Mouse (Mus musculus) hindbrain, embryonic 14.5 days (tissue): ENCODE data around the gene Med27. TPM values are rescaled to one million over a fixed set of nuclear protein-coding genes. Genes with fewer than 3 reads are reported as not detected.

Experiments used
- ATAC-seq: fragments of 200-750 bp; cut with Nextera tagmentation; 2 replicates; pipeline ENCODE4 v1.8.0; 2017; ENCODE audit warnings: moderate number of reproducible peaks, mild to moderate bottlenecking, moderate TSS enrichment, moderate library complexity; ENCODE audit not compliant: low FRiP score
- DNase-seq: peaks from one replicate; pipeline ENCODE4 v3.0.0-alpha.2; 2015; ENCODE audit warnings: low spot score
- H3K27ac ChIP-seq: fragments of 300-500 bp; sonication (generic); 2 replicates; pipeline ENCODE4 v1.5.1; 2014; ENCODE audit warnings: mild to moderate bottlenecking, moderate library complexity
- H3K27me3 ChIP-seq: fragments of 300-500 bp; sonication (generic); 2 replicates; pipeline ENCODE4 v1.6.1; 2014; ENCODE audit warnings: mild to moderate bottlenecking, low read length, mixed read lengths; ENCODE audit not compliant: control insufficient read depth, insufficient read depth
- H3K36me3 ChIP-seq: fragments of 300-500 bp; sonication (generic); replicated peaks from 2 replicates; pipeline ENCODE4 v1.6.1; 2014; ENCODE audit not compliant: control insufficient read depth, insufficient read depth
- H3K4me1 ChIP-seq: fragments of 300-500 bp; sonication (generic); replicated peaks from 2 replicates; pipeline ENCODE4 v1.6.1; 2014; ENCODE audit warnings: antibody characterized with exemption, low read length, mixed read lengths; ENCODE audit not compliant: control insufficient read depth, insufficient read depth
- H3K4me2 ChIP-seq: fragments of 300-500 bp; sonication (generic); replicated peaks from 2 replicates; pipeline ENCODE4 v1.6.1; 2014; ENCODE audit warnings: mild to moderate bottlenecking, moderate library complexity
- H3K4me3 ChIP-seq: fragments of 300-500 bp; sonication (generic); replicated peaks from 2 replicates; pipeline ENCODE4 v1.5.1; 2014; ENCODE audit warnings: mild to moderate bottlenecking, low read length
- H3K9ac ChIP-seq: fragments of 300-500 bp; sonication (generic); 2 replicates; pipeline ENCODE4 v1.6.1; 2014
- H3K9me3 ChIP-seq: fragments of 300-500 bp; sonication (generic); 2 replicates; pipeline ENCODE4 v1.6.1; 2016; ENCODE audit warnings: low read length; ENCODE audit not compliant: control insufficient read depth
- WGBS: fragments of 180-500 bp; shearing (Covaris S2); extraction: QIAGEN DNeasy Blood & Tissue Kit; methylation state at CpG from one replicate; pipeline ENCODE4 v1.1.7; 2014; 5-methylcytosine and 5-hydroxymethylcytosine counted together
- polyA plus RNA-seq: library from polyadenylated mRNA; unstranded; fragments of >200 nt; fragmentation: Nextera tagmentation; extraction: Ambion mirVana; gene quantifications from 2 replicates; pipeline ENCODE4 v1.2.1, GENCODE M21; 2014

Med27 gene
- polyA plus RNA-seq, 1 experiment from 2014 or later = 71.9 TPM

GRCm38 (mm10) chr2:29437861-29438529 lies 91.4 kb downstream of the Med27 start:
- H3K4me3 ChIP-seq = no peak overlapping the region
- no peaks in the 10 kb centered on the region for H3K9me3 ChIP-seq
- ATAC-seq (no peak), DNase-seq (no peak)
- H3K27me3 ChIP-seq = no peaks in the 10 kb centered on the region
- H3K27ac ChIP-seq = no peak overlapping the region
- H3K36me3 ChIP-seq = no peaks in the 10 kb centered on the region
- 91% methylated on average over 4 of the region's 4 CpGs for WGBS
- H3K4me1 ChIP-seq = peaks cover 22% of the 10 kb centered on the region
- H3K4me2 ChIP-seq = no peak overlapping the region
- H3K9ac ChIP-seq = no peak overlapping the region

GRCm38 (mm10) chr2:29438530-29438862 lies 91.9 kb downstream of the Med27 start:
- H3K36me3 ChIP-seq = no peaks in the 10 kb centered on the region
- no peak overlapping the region for H3K9ac ChIP-seq
- 80% methylated on average over 5 of the region's 5 CpGs for WGBS
- peaks cover 22% of the 10 kb centered on the region for H3K4me1 ChIP-seq
- ATAC-seq (no peak), DNase-seq (no peak)
- H3K4me2 ChIP-seq = no peak overlapping the region
- H3K4me3 ChIP-seq = no peak overlapping the region
- no peaks in the 10 kb centered on the region for H3K27me3 ChIP-seq
- H3K27ac ChIP-seq = no peak overlapping the region
- H3K9me3 ChIP-seq = no peaks in the 10 kb centered on the region

GRCm38 (mm10) chr2:29438986-29439385 lies 92.4 kb downstream of the Med27 start:
- no peak overlapping the region for H3K9ac ChIP-seq
- WGBS = 75% methylated on average over 1 of the region's 1 CpGs
- no peak for DNase-seq
- H3K4me3 ChIP-seq = no peak overlapping the region
- peaks cover 22% of the 10 kb centered on the region for H3K4me1 ChIP-seq
- H3K4me2 ChIP-seq = no peak overlapping the region
- ATAC-seq = no peak
- H3K27me3 ChIP-seq = no peaks in the 10 kb centered on the region
- no peaks in the 10 kb centered on the region for H3K9me3 ChIP-seq
- no peaks in the 10 kb centered on the region for H3K36me3 ChIP-seq
- peak overlapping the region; percentile 43; the same call in 1 of the 2 replicates for H3K27ac ChIP-seq

- Histone ChIP-seq H3K9ac (no peak overlapping the region), H3K36me3 (no peaks in the 10 kb centered on the region), H3K9me3 (no peaks in the 10 kb centered on the region), H3K27ac (peak overlapping the region; percentile 43; the same call in 1 of the 2 replicates), H3K27me3 (no peaks in the 10 kb centered on the region), H3K4me1 (peaks cover 22% of the 10 kb centered on the region), H3K4me2 (no peak overlapping the region), H3K4me3 (no peak overlapping the region)
- DNase-seq (no peak), ATAC-seq (no peak)
- 71% methylated on average over 7 of the region's 7 CpGs for WGBS
Measured at GRCm38 (mm10) chr2:29439396-29439795, 92.8 kb downstream of the Med27 start.

- DNase-seq (no peak), ATAC-seq (no peak)
- Histone ChIP-seq H3K9me3 (no peaks in the 10 kb centered on the region), H3K27ac (no peak overlapping the region), H3K9ac (no peak overlapping the region), H3K27me3 (no peaks in the 10 kb centered on the region), H3K36me3 (no peaks in the 10 kb centered on the region), H3K4me2 (no peak overlapping the region), H3K4me3 (no peak overlapping the region), H3K4me1 (peaks cover 22% of the 10 kb centered on the region)
- WGBS = 45% methylated on average over 7 of the region's 7 CpGs
Measured at GRCm38 (mm10) chr2:29439857-29440502, 93.4 kb downstream of the Med27 start.

- no peak overlapping the region for H3K27ac ChIP-seq
- ATAC-seq (no peak), DNase-seq (no peak)
- no peaks in the 10 kb centered on the region for H3K9me3 ChIP-seq
- no peaks in the 10 kb centered on the region for H3K36me3 ChIP-seq
- H3K9ac ChIP-seq = no peak overlapping the region
- H3K4me2 ChIP-seq = no peak overlapping the region
- H3K4me3 ChIP-seq = no peak overlapping the region
- peaks cover 22% of the 10 kb centered on the region for H3K4me1 ChIP-seq
- H3K27me3 ChIP-seq = no peaks in the 10 kb centered on the region
Measured at GRCm38 (mm10) chr2:29442275-29442674, 95.7 kb downstream of the Med27 start.

GRCm38 (mm10) chr2:29443626-29444217 lies 97.1 kb downstream of the Med27 start:
- no peak for ATAC-seq
- Histone ChIP-seq H3K4me3 (no peak overlapping the region), H3K27ac (no peak overlapping the region), H3K9me3 (no peaks in the 10 kb centered on the region), H3K4me1 (peaks cover 22% of the 10 kb centered on the region), H3K36me3 (no peaks in the 10 kb centered on the region), H3K4me2 (no peak overlapping the region), H3K27me3 (no peaks in the 10 kb centered on the region), H3K9ac (no peak overlapping the region)
- WGBS = 93% methylated on average over 2 of the region's 2 CpGs
- no peak for DNase-seq

- 64% methylated on average over 7 of the region's 7 CpGs for WGBS
- no peaks in the 10 kb centered on the region for H3K9me3 ChIP-seq
- DNase-seq = no peak
- no peaks in the 10 kb centered on the region for H3K27me3 ChIP-seq
- H3K4me3 ChIP-seq = no peak overlapping the region
- H3K4me1 ChIP-seq = 0 out of 2 replicates have a peak, but pooled peaks cover 5% of the 10 kb centered on the region
- no peaks in the 10 kb centered on the region for H3K36me3 ChIP-seq
- peak; percentile 75; the same call in 1 of the 2 replicates for ATAC-seq
- H3K4me2 ChIP-seq = no peak overlapping the region
- peak overlapping the region; percentile 51; the same call in 1 of the 2 replicates for H3K27ac ChIP-seq
- H3K9ac ChIP-seq = no peak overlapping the region
Measured at GRCm38 (mm10) chr2:29448476-29449002, 101.9 kb downstream of the Med27 start.

GRCm38 (mm10) chr2:29451368-29451999 lies 104.9 kb downstream of the Med27 start:
- Histone ChIP-seq H3K4me3 (no peak overlapping the region), H3K36me3 (no peaks in the 10 kb centered on the region), H3K4me2 (no peak overlapping the region), H3K9ac (no peak overlapping the region), H3K9me3 (no peaks in the 10 kb centered on the region), H3K4me1 (peaks cover 10% of the 10 kb centered on the region; the same call in 1 of the 2 replicates), H3K27ac (no peak overlapping the region), H3K27me3 (no peaks in the 10 kb centered on the region)
- DNase-seq (peak; percentile 55), ATAC-seq (no peak)
- WGBS = 53% methylated on average over 13 of the region's 14 CpGs
